Mouse (Mus musculus) hindbrain, embryonic 11.5 days (tissue): ENCODE measurements at regions not wholly inside any gene's neighbourhood (a gene's known extent, or its start where the extent isn't known, plus 50 kb on each side); places are given as distances from the start of the nearest gene placed in this dataset.

Experiments
- ATAC-seq: fragments of 200-750 bp; cut with Nextera tagmentation; 2 replicates; pipeline ENCODE4 v1.8.0; 2017; ENCODE audit warnings: mild to moderate bottlenecking, moderate TSS enrichment, moderate library complexity; ENCODE audit not compliant: low FRiP score
- DNase-seq: peaks from one replicate; pipeline ENCODE4 v3.0.0-alpha.2; 2015; ENCODE audit warnings: low spot score
- H3K27ac ChIP-seq: fragments of 300-500 bp; sonication (generic); 2 replicates; pipeline ENCODE4 v1.5.1; 2014; ENCODE audit warnings: mild to moderate bottlenecking, low read depth, low read length
- H3K27me3 ChIP-seq: fragments of 300-500 bp; sonication (generic); 2 replicates; pipeline ENCODE4 v1.6.1; 2014; ENCODE audit warnings: mild to moderate bottlenecking, low read length, moderate library complexity, mixed read lengths; ENCODE audit not compliant: control insufficient read depth, insufficient read depth
- H3K36me3 ChIP-seq: fragments of 300-500 bp; sonication (generic); 2 replicates; pipeline ENCODE4 v1.6.1; 2014; ENCODE audit warnings: mild to moderate bottlenecking, low read length, moderate library complexity, mixed read lengths; ENCODE audit not compliant: control insufficient read depth, insufficient read depth
- H3K4me1 ChIP-seq: fragments of 300-500 bp; sonication (generic); replicated peaks from 2 replicates; pipeline ENCODE4 v1.6.1; 2014; ENCODE audit warnings: low read length, mixed read lengths; ENCODE audit not compliant: control insufficient read depth, insufficient read depth
- H3K4me2 ChIP-seq: fragments of 300-500 bp; sonication (generic); replicated peaks from 2 replicates; pipeline ENCODE4 v1.6.1; 2014; ENCODE audit warnings: mild to moderate bottlenecking, low read depth, low read length
- H3K4me3 ChIP-seq: fragments of 300-500 bp; sonication (generic); 2 replicates; pipeline ENCODE4 v1.5.1; 2014; ENCODE audit warnings: low read depth, low read length
- H3K9ac ChIP-seq: fragments of 300-500 bp; sonication (generic); 2 replicates; pipeline ENCODE4 v1.6.1; 2014; ENCODE audit warnings: low read depth, low read length
- H3K9me3 ChIP-seq: fragments of 300-500 bp; sonication (generic); 2 replicates; pipeline ENCODE4 v1.6.1; 2016; ENCODE audit warnings: low read length; ENCODE audit not compliant: control insufficient read depth
- WGBS: fragments of 180-500 bp; shearing (Covaris S2); extraction: QIAGEN DNeasy Blood & Tissue Kit; methylation state at CpG from one replicate; pipeline ENCODE4 v1.1.7; 2014; 5-methylcytosine and 5-hydroxymethylcytosine counted together

GRCm38 (mm10) chr15:60089921-60090320, 73.5 kb upstream of the 4933412E24Rik start:
- H3K4me1 ChIP-seq, result no peaks in the 10 kb centered on the region

GRCm38 (mm10) chr15:60088964-60089899, 72.8 kb upstream of the 4933412E24Rik start:
- Histone ChIP-seq H3K4me3 (no peak overlapping the region), H3K9ac (no peak overlapping the region), H3K27ac (no peak overlapping the region), H3K36me3 (no peaks in the 10 kb centered on the region), H3K27me3 (no peaks in the 10 kb centered on the region), H3K4me1 (no peaks in the 10 kb centered on the region), H3K9me3 (no peaks in the 10 kb centered on the region), H3K4me2 (no peak overlapping the region)
- DNase-seq, result no peak
- no peak for ATAC-seq
- WGBS, result 79% methylated on average over 10 of the region's 10 CpGs

More at GRCm38 (mm10) chr15:60089921-60090320, 73.5 kb upstream of the 4933412E24Rik start:
- Histone ChIP-seq H3K36me3 (no peaks in the 10 kb centered on the region), H3K9me3 (no peaks in the 10 kb centered on the region), H3K27ac (no peak overlapping the region), H3K4me3 (no peak overlapping the region), H3K9ac (no peak overlapping the region), H3K4me2 (no peak overlapping the region), H3K27me3 (no peaks in the 10 kb centered on the region)
- ATAC-seq (no peak), DNase-seq (no peak)
- WGBS, result 91% methylated on average over 5 of the region's 5 CpGs
